In genomic region chr3:145964018-145964387, GRCm38 (mm10) we compare ENCODE assay signal across 8 mouse cellular contexts. TPM values are rescaled to one million over a fixed set of nuclear protein-coding genes. Genes with fewer than 3 reads are reported as not detected.
DNase-seq lines count a peak whose midpoint lies in the region; ATAC-seq lines count a peak whose summit lies in the region.

No protein-coding gene starts in this region.

- H3K4me2 ChIP-seq in forebrain, embryonic 13.5 days: peak overlapping the region; percentile 42
- peak overlapping the region; percentile 35 for H3K4me2 ChIP-seq in intestine, embryonic 16.5 days (ENCODE audit: low read depth, low read length)

- peaks cover 38% of the 10 kb centered on the region for H3K27me3 ChIP-seq in forebrain, embryonic 13.5 days
- no peaks in the 10 kb centered on the region for H3K27me3 ChIP-seq in intestine, embryonic 16.5 days (replicated peaks; ENCODE audit: control insufficient read depth, insufficient read depth, low read length)

- peak; percentile 57 for DNase-seq in adrenal gland, adult 2 months
- DNase-seq in adrenal gland, postnatal 4 days (ENCODE audit: low spot score in 2 of 2): no peak
- DNase-seq in testis, postnatal 14 days (ENCODE audit: low spot score): no peak
- no peak for DNase-seq in cerebellum, adult 11-12 months
- no peak for DNase-seq in B cell, adult 2 months

- H3K36me3 ChIP-seq in forebrain, embryonic 13.5 days (ENCODE audit: poor library complexity, severe bottlenecking): no peaks in the 10 kb centered on the region
- no peaks in the 10 kb centered on the region for H3K36me3 ChIP-seq in intestine, embryonic 16.5 days (ENCODE audit: control insufficient read depth, insufficient read depth, low read length)

- 17% methylated on average over 10 of the region's 10 CpGs for WGBS in forebrain, embryonic 13.5 days
- WGBS in intestine, embryonic 16.5 days: 26% methylated on average over 10 of the region's 10 CpGs

- H3K9me3 ChIP-seq in forebrain, embryonic 13.5 days (replicated peaks): no peaks in the 10 kb centered on the region
- no peaks in the 10 kb centered on the region for H3K9me3 ChIP-seq in intestine, embryonic 16.5 days (ENCODE audit: control insufficient read depth, low read length)

- peaks cover 17% of the 10 kb centered on the region for H3K4me1 ChIP-seq in forebrain, embryonic 13.5 days
- H3K4me1 ChIP-seq in intestine, embryonic 16.5 days (ENCODE audit: control insufficient read depth, insufficient read depth, low read length): peaks cover 16% of the 10 kb centered on the region

- H3K4me3 ChIP-seq in forebrain, embryonic 13.5 days: peak overlapping the region; percentile 12; the same call in 1 of the 2 replicates
- H3K4me3 ChIP-seq in intestine, embryonic 16.5 days (ENCODE audit: low read length): 0 out of 2 replicates have a peak overlapping the region, but pooled peaks have one; percentile 11

- H3K27ac ChIP-seq in forebrain, embryonic 13.5 days: no peak overlapping the region
- peak overlapping the region; percentile 65 for H3K27ac ChIP-seq in intestine, embryonic 16.5 days (ENCODE audit: low read length)

- no peak overlapping the region for H3K9ac ChIP-seq in forebrain, embryonic 13.5 days
- H3K9ac ChIP-seq in intestine, embryonic 16.5 days (ENCODE audit: low read depth, low read length): 0 out of 2 replicates have a peak overlapping the region, but pooled peaks have one; percentile 3

- ATAC-seq in forebrain, embryonic 13.5 days: no peak
- peak; percentile 91 for ATAC-seq in intestine, embryonic 16.5 days
- ATAC-seq in megakaryocyte, adult 5-6 weeks (ENCODE audit: poor library complexity, severe bottlenecking): peak; percentile 94

RNA-seq across cellular contexts. Expression of gene Syde2, which starts 23.7 kb away (rescaled TPM):
- total RNA-seq in adrenal gland, adult 2 months (2021): 1 to 10 TPM; 4.2 to 6.8 TPM
- 4.2 and 5.0 TPM in 2 replicates for polyA plus RNA-seq in adrenal gland, adult 2 months (2012; rRNA removed)
- 10 to 100 TPM in 1 of 2 experiments, 1 to 10 TPM in 1; 9.2 to 10.1 TPM for total RNA-seq in adrenal gland, postnatal 4 days (2021)
- polyA plus RNA-seq in forebrain, embryonic 13.5 days (2015; fragmentation: Nextera tagmentation; extraction: Ambion mirVana): 0.59 and 0.88 TPM in 2 replicates
- polyA plus RNA-seq in intestine, embryonic 16.5 days (2015; fragmentation: Nextera tagmentation; extraction: Ambion mirVana): 1.2 and 1.4 TPM in 2 replicates
- 0.25 and 0.52 TPM in 2 replicates for total RNA-seq in megakaryocyte, adult 5-6 weeks (2015)
- 0.44 and 0.53 TPM in 2 replicates for total RNA-seq in megakaryocyte, adult 5-6 weeks (2017)

RNA-seq across cellular contexts. Expression of gene 2410004B18Rik, which starts 26.2 kb away (rescaled TPM):
- 10 to 100 TPM; 22.0 to 23.1 TPM for total RNA-seq in adrenal gland, adult 2 months (2021)
- 8.7 and 9.2 TPM in 2 replicates for polyA plus RNA-seq in adrenal gland, adult 2 months (2012; rRNA removed)
- 10 to 100 TPM; 21.6 to 22.5 TPM for total RNA-seq in adrenal gland, postnatal 4 days (2021)
- polyA plus RNA-seq in forebrain, embryonic 13.5 days (2015; fragmentation: Nextera tagmentation; extraction: Ambion mirVana): 62.5 and 67.0 TPM in 2 replicates
- 38.5 and 42.0 TPM in 2 replicates for polyA plus RNA-seq in intestine, embryonic 16.5 days (2015; fragmentation: Nextera tagmentation; extraction: Ambion mirVana)
- total RNA-seq in megakaryocyte, adult 5-6 weeks (2015): 33.0 and 47.7 TPM in 2 replicates
- 14.4 and 15.8 TPM in 2 replicates for total RNA-seq in megakaryocyte, adult 5-6 weeks (2017)

RNA-seq across cellular contexts. Expression of gene Bcl10, which starts 41.4 kb away (rescaled TPM):
- total RNA-seq in adrenal gland, adult 2 months (2021): 10 to 100 TPM; 20.7 to 23.9 TPM
- 3.6 and 4.1 TPM in 2 replicates for polyA plus RNA-seq in adrenal gland, adult 2 months (2012; rRNA removed)
- total RNA-seq in adrenal gland, postnatal 4 days (2021): 10 to 100 TPM; 27.7 to 28.8 TPM
- polyA plus RNA-seq in forebrain, embryonic 13.5 days (2015; fragmentation: Nextera tagmentation; extraction: Ambion mirVana): 42.7 and 45.4 TPM in 2 replicates
- polyA plus RNA-seq in intestine, embryonic 16.5 days (2015; fragmentation: Nextera tagmentation; extraction: Ambion mirVana): 47.2 and 51.7 TPM in 2 replicates
- total RNA-seq in megakaryocyte, adult 5-6 weeks (2015): 79.2 and 96.1 TPM in 2 replicates
- total RNA-seq in megakaryocyte, adult 5-6 weeks (2017): 69.0 and 80.6 TPM in 2 replicates
